Comparison of ENCODE assay signal across 8 mouse cellular contexts in genomic region chr7:127022528-127023271, GRCm38 (mm10). TPM values are rescaled to one million over a fixed set of nuclear protein-coding genes. Genes with fewer than 3 reads are reported as not detected.
DNase-seq lines count a peak whose midpoint lies in the region; ATAC-seq and TF ChIP-seq lines count a peak whose summit lies in the region.

No protein-coding gene starts in this region.

- H3K27ac ChIP-seq in heart, postnatal 0 days (ENCODE audit: low read depth): no peak overlapping the region
- 0 out of 2 replicates have a peak overlapping the region, but pooled peaks have one; percentile 15 for H3K27ac ChIP-seq in MEL (ENCODE audit: control insufficient read depth, low read depth, low read length)
- peak overlapping the region; percentile 47; the same call in 1 of the 2 replicates for H3K27ac ChIP-seq in hindbrain, embryonic 11.5 days (ENCODE audit: low read depth, low read length)
- H3K27ac ChIP-seq in midbrain, embryonic 10.5 days (replicated peaks): peak overlapping the region; percentile 100

- H3K9me3 ChIP-seq in heart, postnatal 0 days (replicated peaks; ENCODE audit: control insufficient read depth, low read length): no peaks in the 10 kb centered on the region
- H3K9me3 ChIP-seq in MEL (replicated peaks; ENCODE audit: insufficient read depth, low read length): no peaks in the 10 kb centered on the region
- H3K9me3 ChIP-seq in hindbrain, embryonic 11.5 days (ENCODE audit: control insufficient read depth, low read length): no peaks in the 10 kb centered on the region
- no peaks in the 10 kb centered on the region for H3K9me3 ChIP-seq in midbrain, embryonic 10.5 days (replicated peaks)

- no peak for TF ChIP-seq CTCF in heart, postnatal 0 days (IDR thresholded peaks at IDR 0.05; ENCODE audit: low read depth)
- no peak for TF ChIP-seq CTCF in MEL (IDR thresholded peaks at IDR 0.05 in 2 of 3, conservative IDR thresholded peaks at IDR 0.05 in 1 of 3; ENCODE audit: control insufficient read depth in 1 of 3, insufficient read depth in 1 of 3, low read depth in 2 of 3, low read length in 3 of 3, poor library complexity in 1 of 3, severe bottlenecking in 1 of 3)

- no peak overlapping the region for H3K4me3 ChIP-seq in heart, postnatal 0 days (ENCODE audit: low read depth, low read length)
- H3K4me3 ChIP-seq in MEL (ENCODE audit: control insufficient read depth in 1 of 2, insufficient read depth in 1 of 2, low read depth in 2 of 2, low read length in 2 of 2): 0 out of 4 replicates have a peak overlapping the region, but pooled peaks of 1 of the 2 experiments have one; percentile 86
- H3K4me3 ChIP-seq in hindbrain, embryonic 11.5 days (ENCODE audit: low read depth, low read length): no peak overlapping the region
- H3K4me3 ChIP-seq in midbrain, embryonic 10.5 days: peak overlapping the region; percentile 88

- 0 out of 2 replicates have a peak overlapping the region, but pooled peaks have one; percentile 96 for H3K4me2 ChIP-seq in heart, postnatal 0 days (ENCODE audit: low read depth, low read length)
- peak overlapping the region; percentile 96; the same call in 1 of the 2 replicates for H3K4me2 ChIP-seq in hindbrain, embryonic 11.5 days (replicated peaks; ENCODE audit: low read depth, low read length)

- H3K27me3 ChIP-seq in heart, postnatal 0 days (ENCODE audit: control insufficient read depth, insufficient read depth, low read length): no peaks in the 10 kb centered on the region
- no peaks in the 10 kb centered on the region for H3K27me3 ChIP-seq in MEL (ENCODE audit: control insufficient read depth in 1 of 2, insufficient read depth in 2 of 2, low read length in 2 of 2)
- H3K27me3 ChIP-seq in hindbrain, embryonic 11.5 days (ENCODE audit: control insufficient read depth, insufficient read depth, low read length): no peaks in the 10 kb centered on the region
- H3K27me3 ChIP-seq in midbrain, embryonic 10.5 days (ENCODE audit: low read depth, poor library complexity, severe bottlenecking): no peaks in the 10 kb centered on the region

- H3K4me1 ChIP-seq in heart, postnatal 0 days (ENCODE audit: control insufficient read depth, insufficient read depth): peaks cover 34% of the 10 kb centered on the region
- peaks cover 0 to 20% of the 10 kb centered on the region in 2 experiments; a peak in 2 of 4 replicates for H3K4me1 ChIP-seq in MEL (ENCODE audit: control insufficient read depth in 1 of 2, insufficient read depth in 2 of 2, low read length in 2 of 2)
- peaks cover 26% of the 10 kb centered on the region for H3K4me1 ChIP-seq in hindbrain, embryonic 11.5 days (replicated peaks; ENCODE audit: control insufficient read depth, insufficient read depth, low read length)
- peaks cover 82% of the 10 kb centered on the region for H3K4me1 ChIP-seq in midbrain, embryonic 10.5 days

- WGBS in heart, postnatal 0 days: 83% methylated on average over 7 of the region's 7 CpGs
- 76% methylated on average over 7 of the region's 7 CpGs for WGBS in hindbrain, embryonic 11.5 days
- 72% methylated on average over 7 of the region's 7 CpGs for WGBS in midbrain, embryonic 10.5 days

- DNase-seq in heart, postnatal 0 days (ENCODE audit: low spot score): no peak
- DNase-seq in heart, postnatal 25 days (ENCODE audit: low spot score): no peak
- DNase-seq in MEL (ENCODE audit: low read depth, low spot score): no peak
- DNase-seq in hindbrain, embryonic 11.5 days (ENCODE audit: low spot score): no peak
- DNase-seq in midbrain, embryonic 10.5 days (ENCODE audit: low spot score): no peak
- no peak for DNase-seq in adipocyte (ENCODE audit: low spot score)
- no peak for DNase-seq in gastrocnemius, postnatal 4 days (ENCODE audit: low spot score in 2 of 2)

- intact Hi-C loops in heart, postnatal 25 days (cut with DNase I): no loop called here

- H3K9ac ChIP-seq in heart, postnatal 0 days (replicated peaks; ENCODE audit: low read depth, low read length): no peak overlapping the region
- H3K9ac ChIP-seq in MEL (ENCODE audit: control insufficient read depth, low read depth, low read length, poor library complexity, severe bottlenecking): peak overlapping the region; percentile 97
- H3K9ac ChIP-seq in hindbrain, embryonic 11.5 days (ENCODE audit: low read depth, low read length): 0 out of 2 replicates have a peak overlapping the region, but pooled peaks have one; percentile 11

- no peak for TF ChIP-seq RAD21 in MEL (IDR thresholded peaks at IDR 0.05; ENCODE audit: low read depth, low read length)

- no peak for ATAC-seq in heart, postnatal 0 days (ENCODE audit: insufficient read depth, low read depth)
- no peak for ATAC-seq in hindbrain, embryonic 11.5 days (ENCODE audit: low FRiP score)
- ATAC-seq in granulocyte monocyte progenitor cell, adult 5-6 weeks (replicated peaks; ENCODE audit: poor library complexity, severe bottlenecking): no peak

- TF ChIP-seq EP300 in heart, postnatal 0 days (IDR thresholded peaks at IDR 0.05; ENCODE audit: low read depth): no peak
- TF ChIP-seq EP300 in MEL (IDR thresholded peaks at IDR 0.05; ENCODE audit: low read depth in 1 of 2, low read length in 2 of 2): no peak

- no peak; a peak in 1 of 4 replicates for TF ChIP-seq POLR2A in MEL (IDR thresholded peaks at IDR 0.05; ENCODE audit: control insufficient read depth in 1 of 2, insufficient read depth in 1 of 2, low read depth in 1 of 2, low read length in 2 of 2, poor library complexity in 1 of 2)

- peaks cover 41% of the 10 kb centered on the region for H3K79me2 ChIP-seq in MEL (ENCODE audit: control insufficient read depth, insufficient read depth, low read length, poor library complexity)

- H3K36me3 ChIP-seq in heart, postnatal 0 days (replicated peaks; ENCODE audit: control insufficient read depth, insufficient read depth, low read length): peaks cover 27% of the 10 kb centered on the region
- H3K36me3 ChIP-seq in MEL (ENCODE audit: control insufficient read depth in 1 of 2, insufficient read depth in 2 of 2, low read length in 2 of 2): peaks cover 0 to 18% of the 10 kb centered on the region in 2 experiments; a peak in 3 of 4 replicates
- H3K36me3 ChIP-seq in hindbrain, embryonic 11.5 days (ENCODE audit: control insufficient read depth, insufficient read depth, low read length): peaks cover 4% of the 10 kb centered on the region; the same call in 1 of the 2 replicates
- H3K36me3 ChIP-seq in midbrain, embryonic 10.5 days: peaks cover 44% of the 10 kb centered on the region

RNA-seq across cellular contexts. Expression of gene Prrt2, which starts 1.7 kb away (rescaled TPM):
- total RNA-seq in heart, postnatal 0 days (2014; rRNA removed; ENCODE audit: low replicate concordance): not detected in 2 replicates
- polyA plus RNA-seq in heart, postnatal 0 days (2015; fragmentation: Nextera tagmentation; extraction: Ambion mirVana): 0.23 and 1.1 TPM in 2 replicates
- 1 to 10 TPM in 1 of 2 experiments, under 1 TPM in 1; 0.60 to 1.2 TPM for total RNA-seq in heart, postnatal 25 days (2021)
- 0.12 and 0.13 TPM in 2 replicates for total RNA-seq in MEL (2012; rRNA removed)
- 1 to 10 TPM in 1 of 2 experiments, not detected in 1; 1.4 TPM for polyA plus RNA-seq in MEL (2012; ENCODE audit: insufficient read depth in 1 of 2, insufficient read length in 2 of 2, low read depth in 1 of 2, low replicate concordance in 2 of 2, missing spikeins in 1 of 2)
- 7.2 and 7.7 TPM in 2 replicates for polyA plus RNA-seq in hindbrain, embryonic 11.5 days (2014; fragmentation: Nextera tagmentation; extraction: Ambion mirVana)
- polyA plus RNA-seq in midbrain, embryonic 10.5 days (2016; fragmentation: Nextera tagmentation; extraction: Ambion mirVana): 2.9 and 4.4 TPM in 2 replicates
- 1.8 and 6.9 TPM in 2 replicates for total RNA-seq in granulocyte monocyte progenitor cell, adult 5-6 weeks (2014; fragmentation: Nextera tagmentation)
- total RNA-seq in granulocyte monocyte progenitor cell, adult 5-6 weeks (2017): 0.43 and 1.6 TPM in 2 replicates
- 1 to 10 TPM; 6.5 to 9.4 TPM for total RNA-seq in gastrocnemius, postnatal 4 days (2021)

RNA-seq across cellular contexts. Expression of gene Gm42742, which starts 1.8 kb away (rescaled TPM):
- total RNA-seq in heart, postnatal 0 days (2014; rRNA removed; ENCODE audit: low replicate concordance): 22.8 and 24.8 TPM in 2 replicates
- polyA plus RNA-seq in heart, postnatal 0 days (2015; fragmentation: Nextera tagmentation; extraction: Ambion mirVana): 5.7 and 44.5 TPM in 2 replicates
- total RNA-seq in heart, postnatal 25 days (2021): 10 to 100 TPM; 21.5 to 22.6 TPM
- total RNA-seq in MEL (2012; rRNA removed): 13.8 and 20.5 TPM in 2 replicates
- polyA plus RNA-seq in MEL (2012; ENCODE audit: insufficient read depth in 1 of 2, insufficient read length in 2 of 2, low read depth in 1 of 2, low replicate concordance in 2 of 2, missing spikeins in 1 of 2): 10 to 100 TPM in 1 of 2 experiments, not detected in 1; 27.2 TPM
- polyA plus RNA-seq in hindbrain, embryonic 11.5 days (2014; fragmentation: Nextera tagmentation; extraction: Ambion mirVana): 50.4 and 53.7 TPM in 2 replicates
- 46.2 and 55.1 TPM in 2 replicates for polyA plus RNA-seq in midbrain, embryonic 10.5 days (2016; fragmentation: Nextera tagmentation; extraction: Ambion mirVana)
- 2.3 and 28.3 TPM in 2 replicates for total RNA-seq in granulocyte monocyte progenitor cell, adult 5-6 weeks (2014; fragmentation: Nextera tagmentation)
- 32.7 and 35.4 TPM in 2 replicates for total RNA-seq in granulocyte monocyte progenitor cell, adult 5-6 weeks (2017)
- 10 to 100 TPM; 26.0 to 26.6 TPM for total RNA-seq in gastrocnemius, postnatal 4 days (2021)

RNA-seq across cellular contexts. Expression of gene Maz, which starts 4.1 kb away (rescaled TPM):
- total RNA-seq in heart, postnatal 0 days (2014; rRNA removed; ENCODE audit: low replicate concordance): 89.0 and 89.3 TPM in 2 replicates
- polyA plus RNA-seq in heart, postnatal 0 days (2015; fragmentation: Nextera tagmentation; extraction: Ambion mirVana): 15.6 and 16.1 TPM in 2 replicates
- 10 to 100 TPM; 66.7 to 69.1 TPM for total RNA-seq in heart, postnatal 25 days (2021)
- 231 and 234 TPM in 2 replicates for total RNA-seq in MEL (2012; rRNA removed)
- polyA plus RNA-seq in MEL (2012; ENCODE audit: insufficient read depth in 1 of 2, insufficient read length in 2 of 2, low read depth in 1 of 2, low replicate concordance in 2 of 2, missing spikeins in 1 of 2): 100 to 1,000 TPM in 1 of 2 experiments, not detected in 1; 540 TPM
- 69.4 and 71.4 TPM in 2 replicates for polyA plus RNA-seq in hindbrain, embryonic 11.5 days (2014; fragmentation: Nextera tagmentation; extraction: Ambion mirVana)
- 64.6 and 66.4 TPM in 2 replicates for polyA plus RNA-seq in midbrain, embryonic 10.5 days (2016; fragmentation: Nextera tagmentation; extraction: Ambion mirVana)
- 143 and 169 TPM in 2 replicates for total RNA-seq in granulocyte monocyte progenitor cell, adult 5-6 weeks (2014; fragmentation: Nextera tagmentation)
- total RNA-seq in granulocyte monocyte progenitor cell, adult 5-6 weeks (2017): 52.5 and 77.5 TPM in 2 replicates
- 100 to 1,000 TPM; 129 to 131 TPM for total RNA-seq in gastrocnemius, postnatal 4 days (2021)

RNA-seq across cellular contexts. Expression of gene Pagr1a, which starts 5.5 kb away (rescaled TPM):
- not detected in 2 replicates for total RNA-seq in heart, postnatal 0 days (2014; rRNA removed; ENCODE audit: low replicate concordance)
- 21.7 and 44.8 TPM in 2 replicates for polyA plus RNA-seq in heart, postnatal 0 days (2015; fragmentation: Nextera tagmentation; extraction: Ambion mirVana)
- total RNA-seq in heart, postnatal 25 days (2021): 10 to 100 TPM; 12.5 to 12.9 TPM
- total RNA-seq in MEL (2012; rRNA removed): 55.4 and 60.2 TPM in 2 replicates
- polyA plus RNA-seq in MEL (2012; ENCODE audit: insufficient read depth in 1 of 2, insufficient read length in 2 of 2, low read depth in 1 of 2, low replicate concordance in 2 of 2, missing spikeins in 1 of 2): 10 to 100 TPM in 1 of 2 experiments, not detected in 1; 85.9 TPM
- polyA plus RNA-seq in hindbrain, embryonic 11.5 days (2014; fragmentation: Nextera tagmentation; extraction: Ambion mirVana): 76.1 and 78.5 TPM in 2 replicates
- polyA plus RNA-seq in midbrain, embryonic 10.5 days (2016; fragmentation: Nextera tagmentation; extraction: Ambion mirVana): 103 and 104 TPM in 2 replicates
- total RNA-seq in granulocyte monocyte progenitor cell, adult 5-6 weeks (2014; fragmentation: Nextera tagmentation): 17.5 and 50.8 TPM in 2 replicates
- 3.4 and 27.2 TPM in 2 replicates for total RNA-seq in granulocyte monocyte progenitor cell, adult 5-6 weeks (2017)
- 10 to 100 TPM in 1 of 2 experiments, 1 to 10 TPM in 1; 9.1 to 14.7 TPM for total RNA-seq in gastrocnemius, postnatal 4 days (2021)

RNA-seq across cellular contexts. Expression of gene Pagr1b, which starts 6.4 kb away (rescaled TPM):
- not detected in 2 replicates for total RNA-seq in heart, postnatal 0 days (2014; rRNA removed; ENCODE audit: low replicate concordance)
- polyA plus RNA-seq in heart, postnatal 0 days (2015; fragmentation: Nextera tagmentation; extraction: Ambion mirVana): not detected in 2 replicates
- total RNA-seq in heart, postnatal 25 days (2021): 1 to 10 TPM in 1 of 2 experiments, not detected in 1; 1.7 TPM
- total RNA-seq in MEL (2012; rRNA removed): 0.39 TPM in 1 of 2 replicates, not detected in the other
- 1 to 10 TPM in 1 of 2 experiments, not detected in 1; 4.5 TPM for polyA plus RNA-seq in MEL (2012; ENCODE audit: insufficient read depth in 1 of 2, insufficient read length in 2 of 2, low read depth in 1 of 2, low replicate concordance in 2 of 2, missing spikeins in 1 of 2)
- not detected in 2 replicates for polyA plus RNA-seq in hindbrain, embryonic 11.5 days (2014; fragmentation: Nextera tagmentation; extraction: Ambion mirVana)
- 0.19 and 0.25 TPM in 2 replicates for polyA plus RNA-seq in midbrain, embryonic 10.5 days (2016; fragmentation: Nextera tagmentation; extraction: Ambion mirVana)
- not detected in 2 replicates for total RNA-seq in granulocyte monocyte progenitor cell, adult 5-6 weeks (2014; fragmentation: Nextera tagmentation)
- 10.5 TPM in 1 of 2 replicates, not detected in the other for total RNA-seq in granulocyte monocyte progenitor cell, adult 5-6 weeks (2017)
- total RNA-seq in gastrocnemius, postnatal 4 days (2021): 1 to 10 TPM; 1.8 to 2.5 TPM
